Mouse (Mus musculus) olfactory bulb, adult 2 months (tissue): ENCODE measurements around the gene Zer1.
"Not testable (repeated sequence)": the region's sequence is repeated elsewhere in the genome, so short reads cannot be mapped to it uniquely, and the experiment has no call there.

Source experiments
- CTCF ChIP-seq: fragments of 200-500 bp; IDR thresholded peaks from 2 replicates; pipeline ENCODE4 v1.5.1; 2012; ENCODE audit warnings: low read depth, mild to moderate bottlenecking, low read length, moderate library complexity; ENCODE audit not compliant: insufficient read depth
- POLR2A ChIP-seq: fragments of 200-500 bp; IDR thresholded peaks from 2 replicates; pipeline ENCODE4 v1.6.1; 2012; ENCODE audit warnings: mild to moderate bottlenecking, low read depth, low read length, moderate library complexity; ENCODE audit not compliant: insufficient read depth

- not testable (repeated sequence) for TF ChIP-seq POLR2A, CTCF
These were observed 15.6 kb upstream of the Zer1 start for GRCm38 (mm10) chr2:30140021-30140420.
